Mouse (Mus musculus): ENCODE measurements around the gene Raet1d. TPM values are rescaled to one million over a fixed set of nuclear protein-coding genes. Genes with fewer than 3 reads are reported as not detected.
"Not testable (repeated sequence)": the region's sequence is repeated elsewhere in the genome, so short reads cannot be mapped to it uniquely, and the experiment has no call there.

The Raet1d gene
- polyA plus RNA-seq (2016; fragmentation: Nextera tagmentation; extraction: Ambion mirVana): 6.0 and 7.1 TPM in 2 replicates

DNA sequence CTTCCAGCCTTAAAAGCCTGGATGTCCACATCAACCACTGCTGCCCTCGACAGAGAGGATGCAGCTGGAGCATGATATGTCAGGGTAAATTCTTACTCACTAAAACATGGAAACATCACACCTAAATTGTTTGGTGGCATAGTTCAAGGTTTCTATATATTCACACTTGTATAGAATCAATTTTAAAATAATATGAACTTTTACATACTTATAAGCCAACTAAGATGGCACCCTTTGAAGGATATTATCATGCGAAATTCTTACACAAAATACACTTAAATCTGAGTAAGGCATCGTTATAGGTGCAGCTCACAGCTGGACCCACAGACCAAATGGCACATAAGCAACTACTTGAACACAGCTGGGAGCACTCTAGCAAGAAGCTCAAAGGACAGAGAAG, at the start of gene Raet1d:
TSS of gene Raet1d (plus strand) at position 301 of the 400 bp plus-strand sequence.
- H3K36me3 ChIP-seq; H3K4me1 ChIP-seq; H3K4me2 ChIP-seq; H3K9me3 ChIP-seq (replicated peaks); H3K27ac ChIP-seq; H3K4me3 ChIP-seq; H3K9ac ChIP-seq; H3K27me3 ChIP-seq (replicated peaks); ATAC-seq: not testable (repeated sequence)
- 43% methylated on average over 3 of the region's 3 CpGs for WGBS (ENCODE audit: insufficient replicate concordance)

DNA sequence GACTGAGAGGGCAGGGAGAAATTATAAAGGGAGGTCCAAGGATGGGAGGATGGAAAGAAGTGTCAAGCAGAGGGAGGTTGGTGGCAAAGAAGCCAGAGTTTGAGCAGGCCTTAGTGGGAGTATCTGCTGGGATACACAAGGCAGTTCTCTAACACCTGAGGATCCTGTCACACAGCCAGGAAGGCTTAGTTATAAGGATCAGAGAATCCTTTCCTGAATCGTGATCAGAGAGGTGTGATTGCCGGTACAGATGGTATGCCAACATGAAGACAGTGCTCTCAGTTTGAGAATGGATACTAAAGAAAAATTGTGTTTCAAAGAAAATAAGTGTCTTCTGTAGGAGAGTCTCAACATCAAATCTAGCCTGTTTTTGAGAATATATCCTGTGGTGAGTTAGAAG, 37.5 kb upstream of the Raet1d start:
- ATAC-seq: no peak
- H3K27ac ChIP-seq: no peak overlapping the region
- H3K4me1 ChIP-seq: no peaks in the 10 kb centered on the region
- H3K9ac ChIP-seq: no peak overlapping the region
- no peaks in the 10 kb centered on the region for H3K9me3 ChIP-seq (replicated peaks)
- H3K4me3 ChIP-seq: no peak overlapping the region
- 73% methylated on average over 2 of the region's 2 CpGs for WGBS (ENCODE audit: insufficient replicate concordance)
- no peaks in the 10 kb centered on the region for H3K36me3 ChIP-seq
- no peaks in the 10 kb centered on the region for H3K27me3 ChIP-seq (replicated peaks)
- H3K4me2 ChIP-seq: no peak overlapping the region

GRCm38 (mm10) chr10:22345721-22346120, 14.6 kb upstream of the Raet1d start:
- not testable (repeated sequence) for H3K4me3 ChIP-seq, ATAC-seq
- WGBS (ENCODE audit: insufficient replicate concordance): 46% methylated on average over 4 of the region's 4 CpGs

DNA sequence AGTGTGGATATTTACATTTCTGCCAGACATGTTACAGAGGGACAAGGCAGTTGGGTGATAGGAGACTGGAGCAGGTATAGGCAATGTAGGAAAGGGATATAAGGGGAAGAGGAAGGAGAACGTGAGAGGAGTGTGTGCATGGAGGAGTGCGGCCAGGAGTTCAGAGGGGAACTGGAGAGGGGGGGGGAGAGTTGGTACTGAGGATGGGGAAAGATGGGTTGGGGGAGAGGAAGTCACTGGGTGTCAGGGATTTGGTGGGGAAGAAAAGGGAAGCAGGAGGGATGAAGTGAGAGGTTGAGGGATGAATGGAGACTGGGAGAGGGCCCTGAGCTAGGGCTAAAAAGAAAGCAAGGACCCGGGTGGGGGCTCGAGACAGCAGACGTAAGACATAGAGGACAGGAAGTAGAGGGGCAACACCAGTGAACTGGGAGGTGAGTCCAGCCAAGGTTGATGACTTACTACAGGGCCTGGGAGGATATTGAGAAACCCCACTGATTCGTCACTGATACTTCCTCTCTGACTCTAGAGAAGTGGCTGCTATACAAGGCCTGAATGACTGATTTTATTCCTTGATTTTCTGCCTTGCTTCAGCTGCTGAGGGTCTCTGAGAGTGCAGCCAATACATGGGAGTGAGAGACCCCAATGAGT, 6.7 kb upstream of the Raet1d start:
- not testable (repeated sequence) for H3K36me3 ChIP-seq; ATAC-seq; H3K4me1 ChIP-seq; H3K4me2 ChIP-seq; H3K27ac ChIP-seq; H3K9me3 ChIP-seq (replicated peaks); H3K27me3 ChIP-seq (replicated peaks); H3K9ac ChIP-seq; H3K4me3 ChIP-seq
- WGBS (ENCODE audit: insufficient replicate concordance): 40% methylated on average over 5 of the region's 6 CpGs

More at GRCm38 (mm10) chr10:22345721-22346120, 14.6 kb upstream of the Raet1d start:
- H3K9me3 ChIP-seq (replicated peaks); H3K36me3 ChIP-seq; H3K27ac ChIP-seq; H3K9ac ChIP-seq; H3K27me3 ChIP-seq (replicated peaks); H3K4me1 ChIP-seq; H3K4me2 ChIP-seq: not testable (repeated sequence)

DNA sequence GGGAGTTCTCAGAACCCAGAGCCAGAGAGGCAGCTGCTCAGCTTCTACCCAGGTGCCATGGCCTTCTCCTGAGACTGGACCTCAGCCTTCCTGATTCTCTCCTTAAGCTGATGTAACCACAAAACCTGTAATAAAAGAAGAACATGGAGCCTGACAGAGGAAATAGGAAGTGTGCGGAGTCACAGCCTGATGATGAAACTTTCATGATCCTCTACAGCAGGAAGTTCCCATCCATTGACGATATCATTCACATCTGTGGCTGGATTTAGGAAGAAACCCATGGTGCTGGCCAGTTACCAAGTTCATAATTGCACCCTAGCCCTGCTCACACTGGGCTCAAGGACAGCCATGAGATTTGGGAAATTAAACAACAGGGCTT, 6.2 kb upstream of the Raet1d start:
- H3K9ac ChIP-seq; H3K4me1 ChIP-seq; H3K27ac ChIP-seq; H3K4me3 ChIP-seq; H3K36me3 ChIP-seq; H3K9me3 ChIP-seq (replicated peaks); ATAC-seq; H3K4me2 ChIP-seq; H3K27me3 ChIP-seq (replicated peaks): not testable (repeated sequence)
- 35% methylated on average over 2 of the region's 2 CpGs for WGBS (ENCODE audit: insufficient replicate concordance)

DNA sequence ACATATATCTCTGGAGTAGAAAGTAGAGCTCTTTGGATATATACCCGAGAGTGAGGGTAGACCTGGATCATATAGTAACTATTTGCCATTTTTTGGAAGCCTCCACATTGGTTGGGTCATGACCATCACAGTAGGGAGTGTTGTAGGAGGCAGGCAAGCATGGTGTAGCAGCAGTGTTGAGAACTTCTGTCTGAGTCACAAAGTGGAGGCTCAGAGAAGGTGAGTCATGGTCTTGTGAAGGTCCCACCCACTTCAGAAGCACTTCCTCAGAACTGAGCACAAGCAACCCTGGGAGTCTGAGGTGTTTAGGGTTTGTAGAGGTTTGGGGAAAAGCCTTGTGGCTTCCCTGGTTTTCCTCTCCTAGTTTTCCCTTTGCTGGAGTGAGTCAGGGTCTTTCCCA, 3.0 kb upstream of the Raet1d start:
- H3K4me2 ChIP-seq; H3K9me3 ChIP-seq (replicated peaks); ATAC-seq; H3K36me3 ChIP-seq; H3K27me3 ChIP-seq (replicated peaks); H3K9ac ChIP-seq; H3K27ac ChIP-seq; H3K4me1 ChIP-seq; H3K4me3 ChIP-seq: not testable (repeated sequence)
- WGBS (ENCODE audit: insufficient replicate concordance): 31% methylated on average over 1 of the region's 1 CpGs

GRCm38 (mm10) chr10:22360957-22361356, 605 bp downstream of the Raet1d start:
- H3K9me3 ChIP-seq (replicated peaks); H3K4me1 ChIP-seq; H3K27me3 ChIP-seq (replicated peaks); ATAC-seq; H3K4me3 ChIP-seq; H3K36me3 ChIP-seq; H3K4me2 ChIP-seq; H3K9ac ChIP-seq; H3K27ac ChIP-seq: not testable (repeated sequence)
- 28% methylated on average over 2 of the region's 2 CpGs for WGBS (ENCODE audit: insufficient replicate concordance)

DNA sequence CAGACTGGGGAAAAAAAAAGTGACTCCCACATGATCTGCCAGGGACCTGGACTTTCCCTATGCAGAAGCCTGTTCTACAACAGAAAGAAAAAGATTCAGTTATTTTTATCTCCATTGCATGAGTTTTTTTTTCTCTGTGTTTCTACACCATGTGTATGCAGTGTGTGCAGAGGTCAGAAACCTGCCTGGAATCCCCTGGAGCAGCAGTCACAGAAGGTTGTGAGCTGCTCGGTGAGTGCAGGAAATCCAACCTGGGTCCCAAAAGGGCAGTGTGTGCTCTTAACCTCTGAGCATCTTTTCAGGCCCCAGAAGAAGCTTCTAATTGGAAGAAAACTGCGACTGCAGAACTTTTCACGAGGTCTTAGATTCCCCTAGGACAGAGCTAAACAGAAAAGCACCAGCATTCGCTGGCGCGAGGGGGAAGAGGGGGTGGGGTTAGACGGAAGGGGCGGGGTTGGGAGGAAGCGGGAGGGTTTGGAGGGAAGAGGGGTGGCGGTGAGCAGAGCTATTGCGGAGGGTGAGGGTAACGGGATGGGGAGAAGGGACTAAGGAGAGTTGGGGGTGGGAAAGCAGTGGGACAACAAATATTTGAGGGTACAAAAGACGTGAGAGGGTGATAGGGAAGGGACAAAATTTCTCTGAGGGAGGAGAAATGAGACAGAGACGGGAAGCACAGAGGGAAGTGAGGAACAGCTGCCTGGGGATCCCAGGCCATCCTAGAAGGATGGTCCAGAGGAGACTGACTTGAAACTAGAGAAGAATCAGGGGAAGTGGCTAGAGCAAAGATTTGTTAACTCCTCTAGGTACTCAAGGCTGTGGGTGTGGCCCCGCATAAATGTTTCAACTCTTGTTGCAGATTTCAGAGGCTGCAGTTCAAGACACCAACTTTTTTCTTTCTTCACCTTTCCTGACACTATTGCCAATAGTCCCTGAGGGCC, 1.3 kb downstream of the Raet1d start:
- H3K27me3 ChIP-seq (replicated peaks); H3K9me3 ChIP-seq (replicated peaks); H3K27ac ChIP-seq; H3K4me1 ChIP-seq; H3K36me3 ChIP-seq; H3K4me3 ChIP-seq; H3K9ac ChIP-seq: not testable (repeated sequence)
- H3K4me2 ChIP-seq: peak overlapping the region; percentile 37
- 1% methylated on average over 10 of the region's 15 CpGs for WGBS (ENCODE audit: insufficient replicate concordance)
- ATAC-seq: 0 out of 2 replicates have a peak, but pooled peaks have one; percentile 40

DNA sequence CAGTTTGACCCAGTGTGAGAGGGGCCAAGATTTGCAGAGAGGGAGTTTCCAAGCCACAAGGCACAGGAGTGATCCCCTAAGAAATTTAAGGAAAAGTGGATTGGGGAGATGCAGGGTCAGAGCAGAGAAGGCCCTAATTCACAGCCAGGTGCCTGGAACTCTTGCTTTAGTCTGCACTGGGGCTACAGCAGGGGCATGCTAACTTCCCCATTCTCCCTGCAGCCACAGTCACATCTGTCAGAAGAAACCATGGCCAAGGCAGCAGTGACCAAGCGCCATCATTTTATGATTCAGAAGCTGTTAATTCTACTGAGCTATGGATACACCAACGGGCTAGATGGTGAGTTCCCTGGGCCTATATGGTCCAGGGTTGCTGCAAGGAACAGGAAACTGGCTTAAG, 2.1 kb downstream of the Raet1d start:
- H3K9ac ChIP-seq; H3K27me3 ChIP-seq (replicated peaks); H3K27ac ChIP-seq; H3K9me3 ChIP-seq (replicated peaks); ATAC-seq; H3K4me3 ChIP-seq; H3K4me2 ChIP-seq; H3K4me1 ChIP-seq; H3K36me3 ChIP-seq: not testable (repeated sequence)
- 40% methylated on average over 2 of the region's 2 CpGs for WGBS (ENCODE audit: insufficient replicate concordance)

GRCm38 (mm10) chr10:22364915-22365314, 4.6 kb downstream of the Raet1d start:
- not testable (repeated sequence) for H3K4me2 ChIP-seq; H3K9ac ChIP-seq; H3K27me3 ChIP-seq (replicated peaks); H3K9me3 ChIP-seq (replicated peaks); H3K4me3 ChIP-seq; H3K27ac ChIP-seq; ATAC-seq; H3K4me1 ChIP-seq; H3K36me3 ChIP-seq
- 42% methylated on average over 2 of the region's 2 CpGs for WGBS (ENCODE audit: insufficient replicate concordance)

DNA sequence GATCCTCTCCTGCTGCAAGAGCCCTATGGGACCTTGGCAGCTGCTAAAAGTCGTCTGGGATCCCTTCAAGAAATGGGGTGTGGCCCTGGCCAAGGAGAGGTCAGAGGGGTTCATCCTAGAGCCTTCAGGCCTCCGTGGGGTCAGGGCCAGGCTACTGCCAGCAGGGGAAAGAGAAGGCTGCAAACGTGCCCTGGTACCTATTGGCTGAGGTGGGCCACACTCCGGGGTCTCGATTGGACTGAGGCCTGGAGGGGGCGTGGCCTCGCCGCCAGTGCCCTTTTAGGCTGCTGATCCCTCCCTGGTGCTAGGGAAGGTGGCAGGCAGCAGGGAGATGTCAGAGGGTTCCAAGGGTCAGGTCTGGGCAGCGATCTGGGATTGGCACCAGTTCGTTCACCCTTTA, 20.9 kb downstream of the Raet1d start:
- not testable (repeated sequence) for H3K36me3 ChIP-seq; H3K27ac ChIP-seq; H3K9me3 ChIP-seq (replicated peaks); H3K27me3 ChIP-seq (replicated peaks); ATAC-seq; H3K4me2 ChIP-seq; H3K4me3 ChIP-seq; H3K9ac ChIP-seq; H3K4me1 ChIP-seq
- 6% methylated on average over 9 of the region's 10 CpGs for WGBS (ENCODE audit: insufficient replicate concordance)

DNA sequence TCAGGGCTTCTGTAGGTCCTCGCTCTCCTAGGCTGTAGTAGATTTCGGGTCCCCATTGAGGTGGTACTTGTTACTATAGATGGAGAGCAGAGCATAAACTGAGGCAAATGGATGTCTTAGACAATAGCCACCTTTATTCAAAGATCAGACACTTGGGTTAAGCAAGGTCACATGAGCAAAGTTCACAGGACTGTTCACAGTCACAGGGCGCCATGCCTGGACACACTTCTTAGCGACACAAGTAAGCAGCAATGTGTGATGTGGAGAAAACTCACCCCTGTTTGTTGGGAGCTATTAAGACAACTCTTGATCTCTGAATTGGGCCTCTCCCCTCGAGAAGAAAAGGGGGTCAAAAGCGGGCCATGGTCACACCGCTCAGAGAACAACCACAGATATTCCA, 29.8 kb downstream of the Raet1d start:
- not testable (repeated sequence) for H3K4me1 ChIP-seq; H3K4me2 ChIP-seq; H3K9me3 ChIP-seq (replicated peaks); ATAC-seq; H3K27ac ChIP-seq; H3K36me3 ChIP-seq; H3K27me3 ChIP-seq (replicated peaks); H3K4me3 ChIP-seq; H3K9ac ChIP-seq
- WGBS (ENCODE audit: insufficient replicate concordance): 79% methylated on average over 7 of the region's 7 CpGs
